Mouse (Mus musculus) ES-E14 (cell line): ENCODE results near the gene Arhgap45. TPM values are rescaled to one million over a fixed set of nuclear protein-coding genes. Genes with fewer than 3 reads are reported as not detected.

Experiments used
- DNase-seq: peaks from one replicate; pipeline ENCODE4 v3.0.0-alpha.2; 2013; ENCODE audit warnings: low read depth, low spot score
- H3K27ac ChIP-seq: 2 replicates; pipeline ENCODE4 v1.5.1; 2012; ENCODE audit warnings: low read depth, mild to moderate bottlenecking, low read length, moderate library complexity, mixed read lengths; ENCODE audit not compliant: poor library complexity, insufficient read depth, severe bottlenecking
- H3K36me3 ChIP-seq: 2 replicates; pipeline ENCODE4 v1.6.1; 2012; ENCODE audit warnings: mild to moderate bottlenecking, low read length, moderate library complexity, mixed read lengths; ENCODE audit not compliant: control insufficient read depth, poor library complexity, insufficient read depth, severe bottlenecking
- H3K4me1 ChIP-seq, 2 experiments: fragments of 150-350 bp in 1 of 2; sonication (generic) in 1 of 2; 2 replicates each; pipeline ENCODE4 v1.6.1; 2012; ENCODE audit warnings: low read length in 2 of 2, mild to moderate bottlenecking in 1 of 2, mixed read lengths in 1 of 2; ENCODE audit not compliant: control insufficient read depth in 2 of 2, insufficient read depth in 2 of 2, poor library complexity in 1 of 2
- H3K4me3 ChIP-seq, 2 experiments: fragments of 150-350 bp in 1 of 2; sonication (generic) in 1 of 2; 2 replicates each; pipeline ENCODE4 v1.5.1; 2012; ENCODE audit warnings: low read length in 2 of 2, low read depth in 1 of 2, mild to moderate bottlenecking in 1 of 2, mixed read lengths in 1 of 2; ENCODE audit not compliant: insufficient read depth in 1 of 2, poor library complexity in 1 of 2, severe bottlenecking in 1 of 2
- H3K9ac ChIP-seq: 2 replicates; pipeline ENCODE4 v1.6.1; 2012; ENCODE audit warnings: low read depth, mild to moderate bottlenecking, low read length, mixed read lengths; ENCODE audit not compliant: poor library complexity, insufficient read depth, severe bottlenecking
- H3K9me3 ChIP-seq: fragments of 150-350 bp; sonication (generic); 2 replicates; pipeline ENCODE4 v1.6.1; 2012; ENCODE audit warnings: low read depth, mild to moderate bottlenecking, low read length; ENCODE audit not compliant: control insufficient read depth, insufficient read depth
- CHD2 ChIP-seq: IDR thresholded peaks from 2 replicates; pipeline ENCODE4 v1.6.1; 2014; ENCODE audit warnings: mild to moderate bottlenecking, low read depth, low read length, inconsistent platforms
- HCFC1 ChIP-seq: IDR thresholded peaks from 2 replicates; pipeline ENCODE4 v1.6.1; 2012; ENCODE audit warnings: low read length, inconsistent platforms, borderline replicate concordance; ENCODE audit not compliant: insufficient read depth
- MAFK ChIP-seq: IDR thresholded peaks from 2 replicates; pipeline ENCODE4 v1.6.1; 2014; ENCODE audit warnings: mild to moderate bottlenecking, low read depth, low read length, inconsistent platforms; ENCODE audit not compliant: insufficient read depth
- ZC3H11A ChIP-seq: IDR thresholded peaks from 2 replicates; pipeline ENCODE4 v1.6.1; 2012; ENCODE audit warnings: low read depth, mild to moderate bottlenecking, inconsistent platforms, low read length, borderline replicate concordance
- ZNF384 ChIP-seq: IDR thresholded peaks from 2 replicates; pipeline ENCODE4 v1.6.1; 2012; ENCODE audit warnings: low read depth, low read length, inconsistent platforms
- in situ Hi-C, 2 experiments: fragments of 600-800 bp; cut with MboI; formaldehyde crosslinking; loops; one replicate each; pipeline ENCODE4 v1.15.1; 2025; ENCODE audit warnings: low sequenced_read_pairs in 2 of 2, inconsistent platforms in 1 of 2; ENCODE audit not compliant: unreplicated experiment in 2 of 2
- total RNA-seq: library from RNA; depleted of rRNA; stranded (reverse); fragments of 300-350 nt; gene quantifications from 2 replicates; pipeline ENCODE4 v1.2.3, GENCODE M21; 2012

Arhgap45 gene
- total RNA-seq, 1 experiment = 17.0 TPM

- Histone ChIP-seq H3K4me1 (peaks cover 6 to 16% of the 10 kb centered on the region in 2 experiments), H3K9me3 (no peaks in the 10 kb centered on the region), H3K4me3 (no peak overlapping the region), H3K27ac (no peak overlapping the region), H3K9ac (no peak overlapping the region), H3K36me3 (peaks cover 14% of the 10 kb centered on the region; the same call in 1 of the 2 replicates)
- in situ Hi-C loops = loop anchor here in 1 of 2 experiments (25.0 kb wide), 1 partner anchor 121 kb away; the partner anchor contains the start of genes Sbno2 and Stk11
- TF ChIP-seq CHD2 = no peak
- no peak for TF ChIP-seq ZNF384
- no peak for TF ChIP-seq HCFC1
- TF ChIP-seq MAFK = no peak
- no peak for TF ChIP-seq ZC3H11A
- no peak for DNase-seq
Observed at GRCm38 (mm10) chr10:79991099-79991498, 25.4 kb upstream of the Arhgap45 start.

GRCm38 (mm10) chr10:79991548-79991947 is 24.9 kb upstream of the Arhgap45 start:
- Histone ChIP-seq H3K9ac (no peak overlapping the region), H3K4me1 (peaks cover 6 to 14% of the 10 kb centered on the region in 2 experiments), H3K27ac (no peak overlapping the region), H3K9me3 (no peaks in the 10 kb centered on the region), H3K4me3 (no peak overlapping the region), H3K36me3 (peaks cover 14% of the 10 kb centered on the region; the same call in 1 of the 2 replicates)
- DNase-seq = no peak
- in situ Hi-C loops = loop anchor here in 1 of 2 experiments (25.0 kb wide), 1 partner anchor 121 kb away; the partner anchor contains the start of genes Sbno2 and Stk11
- TF ChIP-seq ZC3H11A (0 out of 2 replicates have a peak, but pooled peaks have one; percentile 14), CHD2 (no peak), ZNF384 (0 out of 2 replicates have a peak, but pooled peaks have one; percentile 14)

GRCm38 (mm10) chr10:79994397-79995115 is 21.9 kb upstream of the Arhgap45 start:
- no peak for DNase-seq
- Histone ChIP-seq H3K36me3 (peaks cover 14% of the 10 kb centered on the region; the same call in 1 of the 2 replicates), H3K9me3 (no peaks in the 10 kb centered on the region), H3K27ac (no peak overlapping the region), H3K4me3 (no peak overlapping the region), H3K9ac (no peak overlapping the region), H3K4me1 (peaks cover 0 to 13% of the 10 kb centered on the region in 2 experiments; a peak in 1 of 4 replicates)
- no peak for TF ChIP-seq MAFK
- no peak for TF ChIP-seq ZC3H11A
- in situ Hi-C loops = loop anchor here in 1 of 2 experiments (25.0 kb wide), 1 partner anchor 118 kb away; the partner anchor contains the start of genes Sbno2 and Stk11

GRCm38 (mm10) chr10:79995636-79996035 is 20.8 kb upstream of the Arhgap45 start:
- no peaks in the 10 kb centered on the region for H3K9me3 ChIP-seq
- in situ Hi-C loops = loop anchor here in 1 of 2 experiments (25.0 kb wide), 1 partner anchor 117 kb away; the partner anchor contains the start of genes Sbno2 and Stk11
- TF ChIP-seq ZNF384 = no peak
- no peak for TF ChIP-seq ZC3H11A
- no peak for TF ChIP-seq HCFC1
- TF ChIP-seq CHD2 = no peak
- TF ChIP-seq MAFK = no peak
- peaks cover 0 to 11% of the 10 kb centered on the region in 2 experiments; a peak in 1 of 4 replicates for H3K4me1 ChIP-seq
- H3K4me3 ChIP-seq = no peak overlapping the region
- no peak overlapping the region for H3K9ac ChIP-seq
- peaks cover 14% of the 10 kb centered on the region; the same call in 1 of the 2 replicates for H3K36me3 ChIP-seq
- H3K27ac ChIP-seq = no peak overlapping the region
- DNase-seq = no peak
